Mouse (Mus musculus) intestine, embryonic 14.5 days (tissue): Measurements from ENCODE around the gene Zfp382. TPM values are rescaled to one million over a fixed set of nuclear protein-coding genes. Genes with fewer than 3 reads are reported as not detected.

Experiments used
- ATAC-seq: fragments of 200-750 bp; cut with Nextera tagmentation; replicated peaks from 2 replicates; pipeline ENCODE4 v1.8.0; 2017; ENCODE audit warnings: low read depth, moderate number of reproducible peaks, moderate TSS enrichment, moderate library complexity; ENCODE audit not compliant: low FRiP score, low TSS enrichment
- DNase-seq: peaks from one replicate; pipeline ENCODE4 v3.0.0-alpha.2; 2018; ENCODE audit warnings: low spot score
- H3K27ac ChIP-seq: fragments of 300-500 bp; sonication (generic); 2 replicates; pipeline ENCODE4 v1.5.1; 2014; ENCODE audit warnings: low read depth, mild to moderate bottlenecking, control low read depth
- H3K27me3 ChIP-seq: fragments of 300-500 bp; sonication (generic); replicated peaks from 2 replicates; pipeline ENCODE4 v1.6.1; 2014; ENCODE audit warnings: low read length, control low read depth; ENCODE audit not compliant: control insufficient read depth, insufficient read depth
- H3K36me3 ChIP-seq: fragments of 300-500 bp; sonication (generic); 2 replicates; pipeline ENCODE4 v1.6.1; 2014; ENCODE audit warnings: low read length, control low read depth; ENCODE audit not compliant: control insufficient read depth, insufficient read depth
- H3K4me1 ChIP-seq: fragments of 300-500 bp; sonication (generic); replicated peaks from 2 replicates; pipeline ENCODE4 v1.6.1; 2014; ENCODE audit warnings: low read length, control low read depth, mixed read lengths; ENCODE audit not compliant: control insufficient read depth, insufficient read depth
- H3K4me2 ChIP-seq: fragments of 300-500 bp; sonication (generic); 2 replicates; pipeline ENCODE4 v1.6.1; 2014; ENCODE audit warnings: low read length
- H3K4me3 ChIP-seq: fragments of 300-500 bp; sonication (generic); 2 replicates; pipeline ENCODE4 v1.5.1; 2014; ENCODE audit warnings: low read depth, low read length, control low read depth, mixed read lengths
- H3K9ac ChIP-seq: fragments of 300-500 bp; sonication (generic); 2 replicates; pipeline ENCODE4 v1.6.1; 2014; ENCODE audit warnings: mild to moderate bottlenecking, low read length
- H3K9me3 ChIP-seq: fragments of 300-500 bp; sonication (generic); 2 replicates; pipeline ENCODE4 v1.6.1; 2016; ENCODE audit warnings: low read length, control low read depth; ENCODE audit not compliant: control insufficient read depth
- WGBS: fragments of 180-500 bp; shearing (Covaris S2); extraction: QIAGEN DNeasy Blood & Tissue Kit; methylation state at CpG from one replicate; pipeline ENCODE4 v1.1.7; 2014; 5-methylcytosine and 5-hydroxymethylcytosine counted together
- microRNA-seq: library from miRNA; unstranded; fragments of <30 nt; microRNA quantifications from one replicate; pipeline ENCODE4, GENCODE M21; 2016
- polyA plus RNA-seq: library from polyadenylated mRNA; unstranded; fragments of >200 nt; fragmentation: Nextera tagmentation; extraction: Ambion mirVana; gene quantifications from 2 replicates; pipeline ENCODE4 v1.2.1, GENCODE M21; 2014

Gene Zfp382
- polyA plus RNA-seq, 1 experiment from 2014 or later = 4.2 TPM

DNA sequence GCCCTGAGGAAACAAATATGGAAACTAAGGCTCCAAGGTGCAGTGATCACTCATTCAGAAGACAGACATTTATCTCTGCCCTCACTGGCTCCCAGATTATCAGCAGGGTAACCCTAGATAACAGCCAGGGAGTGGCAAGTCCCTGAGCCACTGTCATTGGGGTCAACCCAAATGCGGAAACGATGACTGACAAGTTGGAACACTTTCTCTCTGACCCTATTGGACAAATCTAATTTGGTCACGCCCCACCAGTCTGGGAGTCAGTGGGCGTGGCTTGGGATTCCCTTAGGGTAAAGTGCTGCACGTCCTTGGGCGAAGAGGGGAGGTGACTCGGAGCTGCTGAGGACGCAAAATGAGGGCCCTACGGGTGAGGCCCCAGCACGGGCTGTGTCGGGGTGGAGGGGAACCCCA lies 62.1 kb downstream of the Zfp382 start, which contains the start of gene Cox7a1:
Gene Cox7a1 (plus strand): TSS at position 266 of the 411 bp plus-strand sequence.
- no peak within 1 kb of the TSS for H3K9ac ChIP-seq
- no peaks in the 10 kb centered on the region for H3K9me3 ChIP-seq
- peaks cover 6% of the 10 kb centered on the region for H3K4me1 ChIP-seq
- DNase-seq (peak; percentile 86), ATAC-seq (peak; percentile 81)
- peaks cover 40% of the 10 kb centered on the region for H3K36me3 ChIP-seq
- 2% methylated on average over 11 of the region's 11 CpGs for WGBS
- no peak within 1 kb of the TSS for H3K27ac ChIP-seq
- H3K4me2 ChIP-seq = peak within 1 kb of the TSS; percentile 50
- H3K4me3 ChIP-seq = 0 out of 2 replicates have a peak within 1 kb of the TSS, but pooled peaks have one; percentile 11
- H3K27me3 ChIP-seq = no peaks in the 10 kb centered on the region

Small RNA genes lying within 50 kb of the gene (microRNA-seq; reads per million reads assigned to microRNA genes)
- not detected for gene Gm23368

Other genes starting within 250 kb of the Zfp382 start
- 9.8 and 11.8 TPM in 2 replicates for gene Zfp27, start 215.4 kb upstream of the Zfp382 start, polyA plus RNA-seq
- gene Zfp383, start 213.7 kb upstream of the Zfp382 start, polyA plus RNA-seq = 5.4 and 5.6 TPM in 2 replicates
- gene Zfp74, start 167.9 kb upstream of the Zfp382 start, polyA plus RNA-seq = 12.8 and 14.7 TPM in 2 replicates
- gene Zfp568, start 138.0 kb upstream of the Zfp382 start, polyA plus RNA-seq = 19.5 and 22.6 TPM in 2 replicates
- 3.5 and 4.4 TPM in 2 replicates for gene Zfp14, start 70.6 kb upstream of the Zfp382 start, polyA plus RNA-seq
- gene Zfp82, start 49.0 kb upstream of the Zfp382 start, polyA plus RNA-seq = 4.9 and 5.4 TPM in 2 replicates
- 0.87 and 1.5 TPM in 2 replicates for gene Gm26920, start 31.5 kb upstream of the Zfp382 start, polyA plus RNA-seq
- gene Zfp566, start 31.4 kb upstream of the Zfp382 start, polyA plus RNA-seq = 8.3 and 11.2 TPM in 2 replicates
- gene Zfp260, start 27.2 kb upstream of the Zfp382 start, polyA plus RNA-seq = 91.8 and 115 TPM in 2 replicates
- gene Zfp146, start 47.8 kb downstream of the Zfp382 start, polyA plus RNA-seq = 16.0 and 16.3 TPM in 2 replicates
- 5.8 and 11.3 TPM in 2 replicates for gene Cox7a1, start 62.2 kb downstream of the Zfp382 start, polyA plus RNA-seq
- 81.9 and 85.4 TPM in 2 replicates for gene Capns1, start 76.9 kb downstream of the Zfp382 start, polyA plus RNA-seq
- gene Polr2i, start 110.0 kb downstream of the Zfp382 start, polyA plus RNA-seq = 159 and 161 TPM in 2 replicates
- gene Tbcb, start 110.3 kb downstream of the Zfp382 start, polyA plus RNA-seq = 147 and 157 TPM in 2 replicates
- not detected in 2 replicates for gene Ovol3, start 113.8 kb downstream of the Zfp382 start, polyA plus RNA-seq
- 0.24 and 0.26 TPM in 2 replicates for gene Thap8, start 158.2 kb downstream of the Zfp382 start, polyA plus RNA-seq
- gene Wdr62, start 158.5 kb downstream of the Zfp382 start, polyA plus RNA-seq = 8.5 and 10.5 TPM in 2 replicates
- 41.4 and 46.1 TPM in 2 replicates for gene Clip3, start 169.8 kb downstream of the Zfp382 start, polyA plus RNA-seq
- 70.7 and 79.3 TPM in 2 replicates for gene Alkbh6, start 186.8 kb downstream of the Zfp382 start, polyA plus RNA-seq
- gene Syne4, start 192.9 kb downstream of the Zfp382 start, polyA plus RNA-seq = 52.2 and 60.5 TPM in 2 replicates
- not detected in 2 replicates for gene E130208F15Rik, start 199.8 kb downstream of the Zfp382 start, polyA plus RNA-seq
- gene Sdhaf1, start 202.0 kb downstream of the Zfp382 start, polyA plus RNA-seq = 16.3 and 17.2 TPM in 2 replicates
- 4.4 and 4.5 TPM in 2 replicates for gene Lrfn3, start 240.8 kb downstream of the Zfp382 start, polyA plus RNA-seq